Mouse (Mus musculus): Measurements from ENCODE around the gene Gnl2.

DNA sequence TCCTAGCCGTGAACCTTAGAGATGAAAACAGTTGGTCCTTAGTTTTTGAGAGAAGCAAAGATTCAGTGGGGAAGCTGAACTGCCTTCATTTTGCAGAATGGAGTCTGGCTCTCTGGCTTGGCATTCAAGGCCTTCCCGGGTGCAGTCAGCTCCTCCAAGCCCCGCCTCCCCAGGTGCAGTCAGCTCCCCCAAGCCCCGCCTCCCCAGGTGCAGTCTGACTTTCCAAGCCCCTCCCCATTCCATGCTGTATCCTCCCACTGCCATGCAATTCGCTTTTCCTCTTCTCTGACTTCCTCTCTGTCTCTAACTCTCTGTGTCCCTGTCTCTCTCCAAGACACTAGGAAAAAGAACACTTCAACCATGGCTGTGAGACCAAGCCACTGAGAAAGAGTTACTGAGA lies 38.2 kb upstream of the Gnl2 start:
- TF ChIP-seq MAZ (IDR thresholded peaks at IDR 0.05; ENCODE audit: low read depth, low read length) = no peak
- no peak for TF ChIP-seq ZNF384 (IDR thresholded peaks at IDR 0.05; ENCODE audit: low read depth, low read length)
- TF ChIP-seq POLR2A (IDR thresholded peaks at IDR 0.05; ENCODE audit: low read depth, low read length) = no peak
- TF ChIP-seq CTCF (conservative IDR thresholded peaks at IDR 0.05 in 1 of 2, IDR thresholded peaks at IDR 0.05 in 1 of 2; ENCODE audit: low read depth in 2 of 2, low read length in 2 of 2) = no peak
- TF ChIP-seq RAD21 (IDR thresholded peaks at IDR 0.05; ENCODE audit: low read depth, low read length) = no peak
- TF ChIP-seq BHLHE40 (IDR thresholded peaks at IDR 0.05; ENCODE audit: low read depth, low read length) = no peak
- TF ChIP-seq CHD2 (IDR thresholded peaks at IDR 0.05; ENCODE audit: low read length) = no peak
- no peak for TF ChIP-seq TBP (conservative IDR thresholded peaks at IDR 0.05; ENCODE audit: low read depth, low read length)
- TF ChIP-seq MEF2A (IDR thresholded peaks at IDR 0.05; ENCODE audit: borderline replicate concordance, low read depth, low read length) = no peak
- no peak for TF ChIP-seq HCFC1 (IDR thresholded peaks at IDR 0.05; ENCODE audit: low read depth, low read length)
